Comparison of ENCODE assay signal across 28 mouse cellular contexts in genomic region chr14:122035860-122036259, GRCm38 (mm10). TPM values are rescaled to one million over a fixed set of nuclear protein-coding genes. Genes with fewer than 3 reads are reported as not detected.
DNase-seq lines count a peak whose midpoint lies in the region; ATAC-seq lines count a peak whose summit lies in the region.
"Had no signal": no experiment of that assay in that cellular context is flagged by ENCODE, and none has a peak within 500 bp of the region (broad histone marks: within the 10 kb centered on the region; RNA-seq: fewer than 3 reads in every experiment).

No protein-coding gene starts in this region.

- H3K27ac ChIP-seq in intestine, embryonic 16.5 days (ENCODE audit: low read length): no peak overlapping the region
- no peak overlapping the region for H3K27ac ChIP-seq in intestine, embryonic 15.5 days
- H3K27ac ChIP-seq in neural tube, embryonic 15.5 days (replicated peaks): no peak overlapping the region
- no peak overlapping the region for H3K27ac ChIP-seq in midbrain, embryonic 16.5 days (ENCODE audit: low read length)
- no peak overlapping the region for H3K27ac ChIP-seq in liver, embryonic 11.5 days (ENCODE audit: low read depth, low read length)
- H3K27ac ChIP-seq: forebrain, embryonic 10.5 days; gastrocnemius, adult 2 months; hindbrain, embryonic 13.5 days; kidney, postnatal 0 days; layer of hippocampus, adult 2 months; limb, embryonic 13.5 days; liver, embryonic 15.5 days; neural tube, embryonic 12.5 days had no signal

- DNase-seq in heart, adult 8-10 months (ENCODE audit: low spot score): no peak
- no peak for DNase-seq in liver, embryonic 11.5 days (ENCODE audit: low spot score)
- DNase-seq: adrenal gland, postnatal 14 days; cerebellum, adult 11 months; cerebellum, postnatal 10 days; gastrocnemius, adult 2 months; heart, postnatal 14 days; kidney, adult 18-20 months; layer of hippocampus, postnatal 36 days; thymus, adult 18-20 months had no signal

- no peak overlapping the region for H3K9ac ChIP-seq in intestine, embryonic 16.5 days (ENCODE audit: low read depth, low read length)
- no peak overlapping the region for H3K9ac ChIP-seq in intestine, embryonic 15.5 days
- no peak overlapping the region for H3K9ac ChIP-seq in neural tube, embryonic 15.5 days (replicated peaks)
- H3K9ac ChIP-seq in midbrain, embryonic 16.5 days (ENCODE audit: low read depth, low read length): no peak overlapping the region
- no peak overlapping the region for H3K9ac ChIP-seq in liver, embryonic 11.5 days (ENCODE audit: low read depth, low read length)
- H3K9ac ChIP-seq: heart, embryonic 12.5 days; hindbrain, embryonic 13.5 days; limb, embryonic 13.5 days; liver, embryonic 15.5 days; neural tube, embryonic 12.5 days had no signal

- ATAC-seq in intestine, embryonic 16.5 days: peak; percentile 46; the same call in 1 of the 2 replicates
- no peak for ATAC-seq in intestine, embryonic 15.5 days
- peak; percentile 91 for ATAC-seq in common myeloid progenitor, adult 5-6 weeks (replicated peaks; ENCODE audit: low read depth, poor library complexity, severe bottlenecking)
- peak; percentile 88 for ATAC-seq in megakaryocyte progenitor cell, adult 5-6 weeks (replicated peaks; ENCODE audit: poor library complexity)
- no peak for ATAC-seq in neural tube, embryonic 15.5 days (ENCODE audit: low FRiP score)
- no peak for ATAC-seq in midbrain, embryonic 16.5 days
- no peak for ATAC-seq in liver, embryonic 11.5 days (replicated peaks; ENCODE audit: low FRiP score)

- WGBS in intestine, embryonic 16.5 days: 81% methylated on average over 2 of the region's 2 CpGs
- WGBS in intestine, embryonic 15.5 days: 82% methylated on average over 2 of the region's 2 CpGs
- WGBS in neural tube, embryonic 15.5 days: 98% methylated on average over 2 of the region's 2 CpGs
- WGBS in midbrain, embryonic 16.5 days: 91% methylated on average over 2 of the region's 2 CpGs
- WGBS in liver, embryonic 11.5 days: 60% methylated on average over 2 of the region's 2 CpGs

- H3K9me3 ChIP-seq in intestine, embryonic 16.5 days (ENCODE audit: control insufficient read depth, low read length): no peaks in the 10 kb centered on the region
- H3K9me3 ChIP-seq in intestine, embryonic 15.5 days: no peaks in the 10 kb centered on the region
- no peaks in the 10 kb centered on the region for H3K9me3 ChIP-seq in neural tube, embryonic 15.5 days (replicated peaks)
- H3K9me3 ChIP-seq in midbrain, embryonic 16.5 days (replicated peaks; ENCODE audit: control insufficient read depth, low read length, poor library complexity, severe bottlenecking): no peaks in the 10 kb centered on the region
- no peaks in the 10 kb centered on the region for H3K9me3 ChIP-seq in liver, embryonic 11.5 days (ENCODE audit: control insufficient read depth, low read length)
- H3K9me3 ChIP-seq: forebrain, embryonic 10.5 days; hindbrain, embryonic 13.5 days; limb, embryonic 13.5 days; liver, embryonic 15.5 days; neural tube, embryonic 12.5 days had no signal

- no peaks in the 10 kb centered on the region; the same call in 1 of the 2 replicates for H3K4me1 ChIP-seq in intestine, embryonic 16.5 days (ENCODE audit: control insufficient read depth, insufficient read depth, low read length)
- H3K4me1 ChIP-seq in intestine, embryonic 15.5 days (replicated peaks): peaks cover 4% of the 10 kb centered on the region; the same call in 1 of the 2 replicates
- H3K4me1 ChIP-seq in neural tube, embryonic 15.5 days: no peaks in the 10 kb centered on the region
- no peaks in the 10 kb centered on the region for H3K4me1 ChIP-seq in midbrain, embryonic 16.5 days (ENCODE audit: control insufficient read depth, insufficient read depth, low read length)
- peaks cover 2% of the 10 kb centered on the region for H3K4me1 ChIP-seq in liver, embryonic 11.5 days (replicated peaks; ENCODE audit: control insufficient read depth, insufficient read depth, low read length)
- H3K4me1 ChIP-seq: forebrain, embryonic 10.5 days; heart, embryonic 12.5 days; hindbrain, embryonic 13.5 days; limb, embryonic 13.5 days; liver, embryonic 15.5 days; neural tube, embryonic 12.5 days had no signal

- no peaks in the 10 kb centered on the region for H3K36me3 ChIP-seq in intestine, embryonic 16.5 days (ENCODE audit: control insufficient read depth, insufficient read depth, low read length)
- H3K36me3 ChIP-seq in intestine, embryonic 15.5 days: no peaks in the 10 kb centered on the region
- no peaks in the 10 kb centered on the region for H3K36me3 ChIP-seq in neural tube, embryonic 15.5 days
- H3K36me3 ChIP-seq in midbrain, embryonic 16.5 days (ENCODE audit: control insufficient read depth, insufficient read depth, low read length): no peaks in the 10 kb centered on the region
- no peaks in the 10 kb centered on the region for H3K36me3 ChIP-seq in liver, embryonic 11.5 days (ENCODE audit: control insufficient read depth, insufficient read depth, low read length)
- H3K36me3 ChIP-seq: forebrain, embryonic 10.5 days; heart, embryonic 12.5 days; hindbrain, embryonic 13.5 days; limb, embryonic 13.5 days; liver, embryonic 15.5 days; neural tube, embryonic 12.5 days had no signal

- H3K27me3 ChIP-seq in intestine, embryonic 16.5 days (replicated peaks; ENCODE audit: control insufficient read depth, insufficient read depth, low read length): no peaks in the 10 kb centered on the region
- H3K27me3 ChIP-seq in intestine, embryonic 15.5 days (replicated peaks): no peaks in the 10 kb centered on the region
- no peaks in the 10 kb centered on the region for H3K27me3 ChIP-seq in neural tube, embryonic 15.5 days (replicated peaks)
- H3K27me3 ChIP-seq in midbrain, embryonic 16.5 days (ENCODE audit: control insufficient read depth, insufficient read depth, low read depth, low read length): no peaks in the 10 kb centered on the region
- H3K27me3 ChIP-seq in liver, embryonic 11.5 days (replicated peaks; ENCODE audit: control insufficient read depth, insufficient read depth, low read length): no peaks in the 10 kb centered on the region
- H3K27me3 ChIP-seq: heart, embryonic 12.5 days; hindbrain, embryonic 13.5 days; limb, embryonic 13.5 days; liver, embryonic 15.5 days; neural tube, embryonic 12.5 days had no signal

- no peak overlapping the region for H3K4me2 ChIP-seq in intestine, embryonic 16.5 days (ENCODE audit: low read depth, low read length)
- H3K4me2 ChIP-seq in intestine, embryonic 15.5 days (replicated peaks): no peak overlapping the region
- no peak overlapping the region for H3K4me2 ChIP-seq in neural tube, embryonic 15.5 days
- H3K4me2 ChIP-seq in midbrain, embryonic 16.5 days (ENCODE audit: low read length): no peak overlapping the region
- no peak overlapping the region for H3K4me2 ChIP-seq in liver, embryonic 11.5 days
- H3K4me2 ChIP-seq: heart, embryonic 12.5 days; hindbrain, embryonic 13.5 days; limb, embryonic 13.5 days; liver, embryonic 15.5 days; neural tube, embryonic 12.5 days had no signal

- no peak overlapping the region for H3K4me3 ChIP-seq in intestine, embryonic 16.5 days (ENCODE audit: low read length)
- H3K4me3 ChIP-seq in intestine, embryonic 15.5 days (replicated peaks): no peak overlapping the region
- H3K4me3 ChIP-seq in neural tube, embryonic 15.5 days (replicated peaks): no peak overlapping the region
- no peak overlapping the region for H3K4me3 ChIP-seq in midbrain, embryonic 16.5 days (ENCODE audit: low read depth, low read length)
- H3K4me3 ChIP-seq in liver, embryonic 11.5 days (ENCODE audit: low read depth, low read length): no peak overlapping the region
- H3K4me3 ChIP-seq: forebrain, embryonic 10.5 days; gastrocnemius, adult 2 months; heart, embryonic 12.5 days; hindbrain, embryonic 13.5 days; layer of hippocampus, adult 2 months; limb, embryonic 13.5 days; liver, embryonic 15.5 days; megakaryocyte, embryonic 14.5 days; neural tube, embryonic 12.5 days had no signal

RNA-seq across cellular contexts. Expression of gene Timm8a2, which starts 1.4 kb away (rescaled TPM):
- not detected in 2 replicates for polyA plus RNA-seq in intestine, embryonic 16.5 days (2015; fragmentation: Nextera tagmentation; extraction: Ambion mirVana)
- polyA plus RNA-seq in intestine, embryonic 15.5 days (2015; fragmentation: Nextera tagmentation; extraction: Ambion mirVana): not detected in 2 replicates
- total RNA-seq in common myeloid progenitor, adult 5-6 weeks (2017): not detected in 2 replicates
- not detected in 2 replicates for total RNA-seq in megakaryocyte progenitor cell, adult 5-6 weeks (2015)
- not detected in 2 replicates for total RNA-seq in megakaryocyte progenitor cell, adult 5-6 weeks (2017)
- not detected in 2 replicates for polyA plus RNA-seq in neural tube, embryonic 15.5 days (2015; fragmentation: Nextera tagmentation; extraction: Ambion mirVana)
- total RNA-seq in heart, adult 8-10 months (2022): not detected
- not detected in 2 replicates for polyA plus RNA-seq in midbrain, embryonic 16.5 days (2015; fragmentation: Nextera tagmentation; extraction: Ambion mirVana)
- not detected in 2 replicates for polyA plus RNA-seq in liver, embryonic 11.5 days (2014; fragmentation: Nextera tagmentation; extraction: Ambion mirVana)
- total RNA-seq: adrenal gland, postnatal 14 days; gastrocnemius, adult 2 months; heart, postnatal 14 days; layer of hippocampus, adult 2 months had no signal
- polyA plus RNA-seq: forebrain, embryonic 10.5 days; gonadal fat pad, adult 2 months; heart, embryonic 12.5 days; hindbrain, embryonic 13.5 days; kidney, postnatal 0 days; limb, embryonic 13.5 days; liver, embryonic 15.5 days; lung, embryonic 16.5 days; neural tube, embryonic 12.5 days; stomach, embryonic 14.5 days had no signal

Comparison
In these comparisons a context has a peak if more than half of its experiments do, and no peak if none do; other contexts are left out.
1. ATAC-seq: peak in intestine, embryonic 16.5 days (single experiment), common myeloid progenitor, adult 5-6 weeks (single experiment) and megakaryocyte progenitor cell, adult 5-6 weeks (single experiment); none in intestine, embryonic 15.5 days (single experiment), neural tube, embryonic 15.5 days (single experiment), midbrain, embryonic 16.5 days (single experiment) and liver, embryonic 11.5 days (single experiment).